Mouse (Mus musculus) central nervous system, embryonic 11.5 days (tissue): Measurements from ENCODE around the gene Socs1. TPM values are rescaled to one million over a fixed set of nuclear protein-coding genes. Genes with fewer than 3 reads are reported as not detected.

Experiments
- polyA plus RNA-seq: library from polyadenylated mRNA; depleted of rRNA; stranded (reverse); fragments of >200 nt; gene quantifications from 2 replicates; pipeline ENCODE4 v1.2.3, GENCODE M21; 2012; rRNA removed

The Socs1 gene
- polyA plus RNA-seq: 1.6 and 2.4 TPM in 2 replicates

GRCm38 (mm10) chr16:10785371-10786231 is at the start of gene Socs1:
Gene Socs1, minus strand, starts transcription at chr16:10785536.

GRCm38 (mm10) chr16:10812865-10813371 is 27.6 kb upstream of the Socs1 start, which contains the start of gene Gm11172:
Gene Gm11172, plus strand, starts transcription at chr16:10812915.

GRCm38 (mm10) chr16:10805789-10806527 is 20.6 kb upstream of the Socs1 start, which contains the start of gene Prm1:
Gene Prm1, minus strand, starts transcription at chr16:10805839.

GRCm38 (mm10) chr16:10796034-10796433 is 10.7 kb upstream of the Socs1 start, which contains the start of gene Prm2:
Gene Prm2, minus strand, starts transcription at chr16:10796134.

GRCm38 (mm10) chr16:10790702-10791101 is 5.4 kb upstream of the Socs1 start, which contains the start of gene Prm3:
Gene Prm3, minus strand, starts transcription at chr16:10790914.

GRCm38 (mm10) chr16:10788271-10788670 is 2.9 kb upstream of the Socs1 start, which contains the start of gene Tnp2:
Gene Tnp2, minus strand, starts transcription at chr16:10788660.

Other genes with a start within 250 kb of the Socs1 start
- gene Dexi, start 242.5 kb downstream of the Socs1 start, polyA plus RNA-seq: 29.3 and 31.9 TPM in 2 replicates
- 15.2 and 15.7 TPM in 2 replicates for gene Clec16a, start 240.2 kb downstream of the Socs1 start, polyA plus RNA-seq
- not detected in 2 replicates for gene Tnp2, start 3.1 kb upstream of the Socs1 start, polyA plus RNA-seq
- gene Prm3, start 5.4 kb upstream of the Socs1 start, polyA plus RNA-seq: not detected in 2 replicates
- gene Prm2, start 10.6 kb upstream of the Socs1 start, polyA plus RNA-seq: not detected in 2 replicates
- gene Prm1, start 20.3 kb upstream of the Socs1 start, polyA plus RNA-seq: not detected in 2 replicates
- gene Gm11172, start 27.4 kb upstream of the Socs1 start, polyA plus RNA-seq: not detected in 2 replicates
- 7.0 and 7.5 TPM in 2 replicates for gene Rmi2, start 49.5 kb upstream of the Socs1 start, polyA plus RNA-seq